Mouse (Mus musculus) gastrocnemius, adult 18-20 months (tissue): ENCODE measurements around the gene Rhobtb1. TPM values are rescaled to one million over a fixed set of nuclear protein-coding genes. Genes with fewer than 3 reads are reported as not detected.
A peak's percentile ranks its signal among the peaks of the same experiment; 100 is the strongest.

Experiments used
- DNase-seq: peaks from one replicate; pipeline ENCODE4 v3.0.0; 2021; ENCODE audit warnings: low spot score
- total RNA-seq, 2 experiments: library from RNA; stranded (reverse); gene quantifications; 2 replicates each; pipeline ENCODE4 v1.2.3; 2021

Gene Rhobtb1
- total RNA-seq, 2 experiments from 2014 or later: 28.5 to 42.2 TPM

GRCm38 (mm10) chr10:69271436-69271835, 120.2 kb downstream of the Rhobtb1 start:
- no peak for DNase-seq

GRCm38 (mm10) chr10:69274275-69274674, 123.0 kb downstream of the Rhobtb1 start:
- no peak for DNase-seq

- no peak for DNase-seq
Measured at GRCm38 (mm10) chr10:69274705-69275104, 123.5 kb downstream of the Rhobtb1 start.

GRCm38 (mm10) chr10:69275811-69276775, 124.9 kb downstream of the Rhobtb1 start:
- no peak for DNase-seq

- no peak for DNase-seq
Measured at GRCm38 (mm10) chr10:69276920-69277435, 125.7 kb downstream of the Rhobtb1 start.

- no peak for DNase-seq
Measured at GRCm38 (mm10) chr10:69278764-69279606, 127.8 kb downstream of the Rhobtb1 start.

GRCm38 (mm10) chr10:69279607-69279978, 128.4 kb downstream of the Rhobtb1 start:
- DNase-seq: no peak

GRCm38 (mm10) chr10:69286939-69287338, 135.7 kb downstream of the Rhobtb1 start:
- no peak for DNase-seq

GRCm38 (mm10) chr10:69288086-69288485, 136.9 kb downstream of the Rhobtb1 start:
- DNase-seq: peak; percentile 70

GRCm38 (mm10) chr10:69288720-69289119, 137.5 kb downstream of the Rhobtb1 start:
- no peak for DNase-seq

GRCm38 (mm10) chr10:69290736-69291135, 139.5 kb downstream of the Rhobtb1 start:
- DNase-seq: no peak

GRCm38 (mm10) chr10:69295919-69296318, 144.7 kb downstream of the Rhobtb1 start:
- DNase-seq: no peak

- no peak for DNase-seq
Measured at GRCm38 (mm10) chr10:69299985-69300384, 148.8 kb downstream of the Rhobtb1 start.

GRCm38 (mm10) chr10:69302667-69303066, 151.4 kb downstream of the Rhobtb1 start:
- no peak for DNase-seq

GRCm38 (mm10) chr10:69304819-69305218, 153.6 kb downstream of the Rhobtb1 start:
- DNase-seq: no peak

GRCm38 (mm10) chr10:69305600-69305999, 154.4 kb downstream of the Rhobtb1 start:
- no peak for DNase-seq

- peak; percentile 26 for DNase-seq
Measured at GRCm38 (mm10) chr10:69306205-69306604, 155.0 kb downstream of the Rhobtb1 start.

- DNase-seq: peak; percentile 80
Measured at GRCm38 (mm10) chr10:69307067-69307466, 155.8 kb downstream of the Rhobtb1 start.

- peak; percentile 25 for DNase-seq
Measured at GRCm38 (mm10) chr10:69309109-69309508, 157.9 kb downstream of the Rhobtb1 start.

- no peak for DNase-seq
Measured at GRCm38 (mm10) chr10:69311867-69312266, 160.6 kb downstream of the Rhobtb1 start.

GRCm38 (mm10) chr10:69313944-69314343, 162.7 kb downstream of the Rhobtb1 start:
- DNase-seq: no peak

- DNase-seq: no peak
Measured at GRCm38 (mm10) chr10:69318514-69318913, 167.3 kb downstream of the Rhobtb1 start.
